Mouse (Mus musculus): ENCODE results near the gene Ssc5d.

GRCm38 (mm10) chr7:4934160-4934914, 8.8 kb downstream of the Ssc5d start:
- TF ChIP-seq CTCF (conservative IDR thresholded peaks at IDR 0.05; ENCODE audit: low read length): peak; percentile 58
- TF ChIP-seq NANOG (IDR thresholded peaks at IDR 0.05; ENCODE audit: borderline replicate concordance, low read length): no peak
- no peak for TF ChIP-seq POU5F1 (IDR thresholded peaks at IDR 0.05; ENCODE audit: borderline replicate concordance, low read length)
